Mouse (Mus musculus): ENCODE measurements around the gene Mpv17.

Mpv17 gene

DNA sequence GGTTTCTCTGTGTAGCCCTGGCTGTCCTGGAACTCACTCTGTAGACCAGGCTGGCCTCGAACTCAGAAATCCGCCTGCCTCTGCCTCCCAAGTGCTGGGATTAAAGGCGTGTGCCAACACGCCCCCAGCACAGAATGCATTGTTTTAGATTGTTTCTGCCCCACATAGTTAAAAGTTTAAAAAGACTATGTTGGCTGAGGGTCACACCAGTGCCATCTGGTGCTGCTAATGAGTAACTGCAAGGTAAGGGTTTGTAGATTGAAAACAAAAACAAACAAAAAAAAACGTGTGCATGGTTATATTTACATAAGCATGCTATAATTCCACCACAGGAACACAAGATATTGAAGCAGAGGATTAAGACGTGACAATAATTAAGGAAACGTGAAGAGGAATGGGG, 43.3 kb downstream of the Mpv17 start:
- DNase-seq (ENCODE audit: inconsistent age in 2 of 2, low spot score in 1 of 2), result peak in 1 of 2 experiments; percentile 46

DNA sequence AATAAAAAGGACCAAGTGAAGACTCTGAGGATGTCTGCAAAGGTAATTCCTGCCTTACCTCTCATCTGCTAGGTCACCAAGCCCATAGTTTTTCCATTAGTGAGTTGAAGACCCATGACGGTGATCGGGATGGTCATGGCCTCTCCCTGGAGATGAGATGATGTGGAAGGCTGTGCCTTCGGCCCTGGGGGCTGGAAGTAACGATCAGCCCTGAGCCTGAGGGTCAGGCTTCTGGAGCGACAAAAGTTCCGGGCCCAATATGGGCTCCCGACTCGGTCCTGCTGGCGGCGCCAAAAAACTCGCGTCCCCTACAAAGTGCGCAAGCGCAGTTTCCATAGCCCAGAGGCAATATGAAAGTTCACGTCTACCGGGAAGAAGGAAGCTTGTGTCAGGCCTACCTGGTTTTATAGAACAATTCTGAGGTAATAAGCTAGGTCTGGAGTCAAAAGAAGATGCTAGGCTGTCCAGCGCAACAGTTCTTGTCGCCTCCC, 46.0 kb downstream of the Mpv17 start, which contains the start of gene Slc30a3:
Slc30a3 (minus strand) TSS at position 238 of the 491 bp plus-strand sequence.
- no peak for DNase-seq (ENCODE audit: inconsistent age in 2 of 2, low spot score in 1 of 2)

DNA sequence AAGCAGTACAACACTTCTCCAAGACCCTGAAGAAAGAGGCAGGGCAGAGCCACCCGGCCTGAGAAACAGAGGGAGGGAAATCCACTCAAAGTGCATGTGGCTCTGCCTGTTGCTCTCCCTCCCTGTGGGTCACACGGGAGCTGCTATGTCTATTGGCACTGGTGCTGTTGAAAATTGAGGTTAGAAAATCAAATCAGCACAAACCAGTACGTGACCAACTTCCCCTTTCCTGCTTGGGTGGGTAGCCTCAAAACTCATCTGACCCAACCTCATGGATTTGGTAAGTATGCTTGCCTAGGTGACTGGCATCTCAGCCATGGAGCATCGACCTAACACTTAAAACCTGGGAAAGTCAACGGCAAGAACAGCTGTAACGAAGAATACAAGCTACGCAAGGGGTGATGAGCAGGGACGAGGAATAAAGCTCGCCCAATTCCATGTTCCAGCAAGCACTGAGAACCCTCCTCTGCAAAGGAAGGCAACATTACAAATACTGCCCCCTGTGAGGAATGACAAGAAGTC, 48.2 kb downstream of the Mpv17 start, which contains the start of gene Dnajc5g:
Dnajc5g (plus strand) TSS at position 472 of the 522 bp plus-strand sequence.
- DNase-seq (ENCODE audit: inconsistent age in 2 of 2, low spot score in 1 of 2), result no peak

DNA sequence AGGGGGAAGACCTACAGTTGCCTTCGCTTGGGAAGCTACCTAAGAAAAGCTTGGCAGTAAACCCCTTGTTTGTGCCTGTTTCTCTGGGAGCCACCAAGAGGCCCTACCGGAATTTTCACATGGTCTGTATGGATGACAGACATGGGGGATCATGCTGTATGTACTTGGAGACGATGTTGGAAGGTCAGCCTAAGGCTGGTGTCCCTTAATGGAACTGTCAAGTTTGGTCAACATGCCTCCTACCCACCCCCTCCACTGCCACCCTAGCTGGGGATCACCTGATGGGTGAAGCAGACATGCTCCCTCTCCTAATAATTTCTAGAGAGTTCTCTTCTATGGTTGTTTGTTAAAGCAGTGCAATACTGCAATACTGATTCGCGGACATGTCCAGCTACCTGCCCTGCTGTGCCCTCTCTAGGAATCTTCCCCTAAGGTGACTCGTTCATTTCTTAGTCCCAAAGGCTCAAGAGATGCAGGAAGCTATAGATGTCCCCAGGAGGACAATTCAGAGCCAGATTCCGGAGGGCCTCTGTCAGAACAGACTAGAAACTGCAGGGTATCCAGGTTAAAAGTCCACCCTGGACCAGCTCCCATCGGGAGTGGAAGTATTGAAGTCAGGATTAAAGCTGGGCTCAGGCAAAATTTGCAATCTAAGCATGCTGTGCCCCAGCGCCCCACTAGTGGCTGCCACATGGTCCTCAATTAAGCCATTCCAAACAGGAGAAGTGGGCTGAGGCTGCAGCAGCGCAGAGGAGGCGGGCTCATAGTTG, 58.2 kb downstream of the Mpv17 start:
- no peak for DNase-seq (ENCODE audit: inconsistent age in 2 of 2, low spot score in 1 of 2)

DNA sequence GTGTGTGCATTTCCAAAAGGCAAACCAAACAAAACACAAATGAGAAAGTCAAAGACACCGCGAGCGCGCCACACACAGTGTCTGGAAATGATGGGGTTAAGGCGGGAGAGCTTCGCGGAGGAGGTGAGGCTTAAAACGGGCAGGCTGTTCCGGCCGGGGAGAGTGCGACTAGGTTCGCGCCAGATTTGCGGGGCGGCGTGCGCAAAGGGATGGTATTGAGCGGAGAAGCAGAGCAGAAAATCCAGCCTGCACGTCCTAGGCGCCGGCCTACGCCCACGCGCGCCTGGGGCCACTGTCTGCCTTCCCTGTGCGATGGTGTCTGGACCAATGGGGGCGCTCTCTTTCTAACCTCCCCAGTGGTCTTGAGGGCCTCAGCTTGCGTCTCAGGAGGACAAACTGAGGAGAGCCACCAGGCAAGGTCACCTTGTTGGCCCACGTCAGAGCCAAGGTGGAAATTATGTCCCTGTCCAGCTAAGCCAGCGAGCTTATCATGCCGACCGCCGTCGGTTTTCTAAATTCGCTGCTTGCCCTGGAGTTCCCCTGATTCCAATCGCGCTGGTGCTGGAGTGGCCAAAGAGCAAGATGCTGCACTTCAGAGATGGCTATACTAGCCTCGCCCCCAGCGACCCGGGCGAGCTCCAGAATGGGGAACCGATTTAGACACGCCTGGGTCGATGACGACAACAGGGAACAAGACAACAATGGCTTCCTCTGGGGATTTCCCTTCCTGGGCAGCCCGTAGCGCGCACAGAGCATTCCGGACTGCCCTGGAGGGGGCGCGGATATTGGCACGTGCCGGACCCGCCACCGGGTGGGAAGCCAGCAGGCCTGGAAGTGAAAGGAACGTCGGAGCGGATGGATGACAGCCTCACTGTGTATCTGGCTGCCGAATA, 59.0 kb downstream of the Mpv17 start:
- peak; percentile 50 to 76 for DNase-seq (ENCODE audit: inconsistent age in 2 of 2, low spot score in 1 of 2)

DNA sequence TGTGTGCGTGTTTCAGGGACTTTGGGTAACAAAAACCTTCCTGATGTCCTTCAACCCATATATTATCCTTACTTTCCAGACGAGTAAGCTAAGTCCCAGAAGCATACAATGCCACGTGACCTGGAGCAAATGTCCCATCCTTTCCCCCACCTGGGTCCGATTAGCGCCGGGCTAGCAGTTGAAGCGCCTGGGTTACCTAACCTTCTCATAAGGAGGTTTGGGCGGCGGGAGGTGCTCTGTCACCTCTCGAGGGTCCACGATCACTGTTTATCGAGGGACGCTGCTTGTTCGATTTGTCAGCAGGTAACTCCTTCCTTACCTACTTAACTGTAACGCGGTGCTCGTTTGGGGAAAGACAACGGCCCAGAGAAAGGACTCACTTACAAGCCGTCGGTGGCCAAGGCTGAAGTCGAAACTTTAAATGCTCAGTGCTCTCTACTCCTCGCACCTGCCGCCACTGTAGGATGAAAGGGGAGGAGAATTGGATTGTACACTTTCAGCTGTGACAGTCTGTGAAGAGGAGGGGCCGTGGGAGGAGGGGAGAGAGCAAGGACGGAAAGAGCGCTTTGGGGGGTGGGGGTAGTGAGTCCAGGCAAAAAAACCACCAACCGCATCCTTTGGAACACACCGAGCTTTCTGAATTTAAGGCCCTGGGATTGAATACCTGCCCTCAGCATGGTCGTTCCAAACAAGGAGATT, 59.8 kb downstream of the Mpv17 start:
- DNase-seq (ENCODE audit: inconsistent age in 2 of 2, low spot score in 1 of 2), result peak in 1 of 2 experiments; percentile 33

DNA sequence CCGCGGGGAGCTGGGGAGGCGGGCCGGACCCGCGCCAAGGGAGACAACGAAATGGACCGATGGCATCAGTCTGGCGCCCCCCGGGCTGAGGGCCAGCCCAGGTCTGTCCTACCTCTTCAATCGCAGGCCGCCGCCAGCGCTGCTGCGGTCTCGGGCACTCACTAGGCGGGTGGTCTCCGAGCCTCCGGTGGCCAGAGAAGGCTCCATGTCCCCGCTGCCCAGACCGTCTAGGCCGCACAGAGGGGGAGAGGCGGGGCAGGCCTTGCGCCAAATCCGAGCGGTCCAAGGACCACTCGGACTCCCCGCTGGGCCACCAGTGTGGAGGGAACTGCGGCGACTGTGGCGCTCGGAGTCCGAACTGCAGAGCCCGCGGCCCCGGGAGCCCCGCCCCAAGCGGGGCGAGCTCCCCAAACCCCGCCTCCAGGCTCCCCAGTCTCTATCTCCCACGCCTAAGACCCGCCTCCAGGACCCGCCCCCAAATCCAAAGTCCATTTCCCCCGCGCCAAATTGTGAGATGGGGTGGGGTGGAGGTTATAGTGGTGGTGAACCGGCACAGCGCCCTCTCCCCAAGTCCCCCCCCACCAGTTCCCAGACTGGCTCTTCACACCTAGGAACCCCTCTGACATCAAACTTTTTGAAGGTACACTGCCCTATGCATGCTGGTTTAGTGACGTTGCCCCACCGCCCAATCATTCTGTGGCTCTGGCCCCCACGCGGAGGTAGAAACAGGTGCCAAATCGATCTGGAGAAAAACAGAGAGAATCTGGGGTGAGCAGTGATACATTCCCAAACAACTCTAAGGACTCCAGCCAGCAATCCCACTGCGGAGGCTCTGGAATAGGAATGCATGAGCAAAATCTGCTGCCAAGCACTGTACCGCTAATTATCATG, 60.7 kb downstream of the Mpv17 start:
- peak; percentile 40 to 67 for DNase-seq (ENCODE audit: inconsistent age in 2 of 2, low spot score in 1 of 2)

DNA sequence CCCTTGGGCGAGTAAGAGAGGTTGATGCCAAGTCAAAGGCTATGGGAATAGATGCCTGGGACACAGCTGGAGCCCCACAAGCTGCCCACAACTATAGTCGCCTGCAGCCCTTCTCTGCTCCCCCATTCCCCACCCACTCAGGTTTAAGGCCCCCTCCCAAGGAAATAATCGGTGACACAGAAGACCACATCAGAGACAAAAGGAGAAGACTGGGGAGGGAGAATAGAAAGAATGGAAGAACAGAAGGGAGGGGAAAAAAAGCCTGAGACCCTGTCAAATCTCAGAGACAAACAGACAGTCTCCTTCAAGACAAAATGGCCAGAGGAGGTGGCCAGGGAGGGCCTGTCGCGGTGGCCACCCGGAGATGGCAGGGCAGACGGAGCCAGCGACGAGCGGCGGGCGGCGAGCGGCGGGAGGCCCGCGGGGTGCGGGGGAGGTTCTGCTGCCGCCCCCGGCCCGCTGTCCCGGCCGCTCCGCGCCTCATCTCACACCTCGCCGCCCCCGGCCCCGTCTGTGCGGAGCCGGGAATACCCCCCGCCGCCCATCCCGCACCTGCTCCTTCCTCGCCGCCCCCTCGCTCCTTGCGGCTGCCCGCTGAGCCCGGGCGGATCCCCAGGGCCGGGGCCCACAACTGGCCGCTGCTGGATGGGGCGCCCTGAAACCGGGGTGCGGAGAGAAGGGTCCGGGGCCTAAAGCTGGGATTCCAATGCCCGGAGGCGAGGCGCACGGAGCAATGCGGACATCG, 61.6 kb downstream of the Mpv17 start:
- DNase-seq (ENCODE audit: inconsistent age in 2 of 2, low spot score in 1 of 2), result no peak

Data from adrenal gland, adult (tissue).